Mouse (Mus musculus) ES-E14 (cell line): Measurements from ENCODE around the gene Aak1. TPM values are rescaled to one million over a fixed set of nuclear protein-coding genes. Genes with fewer than 3 reads are reported as not detected.

Experiments used
- DNase-seq: peaks from one replicate; pipeline ENCODE4 v3.0.0-alpha.2; 2013; ENCODE audit warnings: low read depth, low spot score
- H3K27ac ChIP-seq: 2 replicates; pipeline ENCODE4 v1.5.1; 2012; ENCODE audit warnings: low read depth, mild to moderate bottlenecking, low read length, moderate library complexity, mixed read lengths; ENCODE audit not compliant: poor library complexity, insufficient read depth, severe bottlenecking
- H3K36me3 ChIP-seq: 2 replicates; pipeline ENCODE4 v1.6.1; 2012; ENCODE audit warnings: mild to moderate bottlenecking, low read length, moderate library complexity, mixed read lengths; ENCODE audit not compliant: control insufficient read depth, poor library complexity, insufficient read depth, severe bottlenecking
- H3K4me1 ChIP-seq, 2 experiments: fragments of 150-350 bp in 1 of 2; sonication (generic) in 1 of 2; 2 replicates each; pipeline ENCODE4 v1.6.1; 2012; ENCODE audit warnings: low read length in 2 of 2, mild to moderate bottlenecking in 1 of 2, mixed read lengths in 1 of 2; ENCODE audit not compliant: control insufficient read depth in 2 of 2, insufficient read depth in 2 of 2, poor library complexity in 1 of 2
- H3K4me3 ChIP-seq, 2 experiments: fragments of 150-350 bp in 1 of 2; sonication (generic) in 1 of 2; 2 replicates each; pipeline ENCODE4 v1.5.1; 2012; ENCODE audit warnings: low read length in 2 of 2, low read depth in 1 of 2, mild to moderate bottlenecking in 1 of 2, mixed read lengths in 1 of 2; ENCODE audit not compliant: insufficient read depth in 1 of 2, poor library complexity in 1 of 2, severe bottlenecking in 1 of 2
- H3K9ac ChIP-seq: 2 replicates; pipeline ENCODE4 v1.6.1; 2012; ENCODE audit warnings: low read depth, mild to moderate bottlenecking, low read length, mixed read lengths; ENCODE audit not compliant: poor library complexity, insufficient read depth, severe bottlenecking
- H3K9me3 ChIP-seq: fragments of 150-350 bp; sonication (generic); 2 replicates; pipeline ENCODE4 v1.6.1; 2012; ENCODE audit warnings: low read depth, mild to moderate bottlenecking, low read length; ENCODE audit not compliant: control insufficient read depth, insufficient read depth
- CHD2 ChIP-seq: IDR thresholded peaks from 2 replicates; pipeline ENCODE4 v1.6.1; 2014; ENCODE audit warnings: mild to moderate bottlenecking, low read depth, low read length, inconsistent platforms
- HCFC1 ChIP-seq: IDR thresholded peaks from 2 replicates; pipeline ENCODE4 v1.6.1; 2012; ENCODE audit warnings: low read length, inconsistent platforms, borderline replicate concordance; ENCODE audit not compliant: insufficient read depth
- MAFK ChIP-seq: IDR thresholded peaks from 2 replicates; pipeline ENCODE4 v1.6.1; 2014; ENCODE audit warnings: mild to moderate bottlenecking, low read depth, low read length, inconsistent platforms; ENCODE audit not compliant: insufficient read depth
- ZC3H11A ChIP-seq: IDR thresholded peaks from 2 replicates; pipeline ENCODE4 v1.6.1; 2012; ENCODE audit warnings: low read depth, mild to moderate bottlenecking, inconsistent platforms, low read length, borderline replicate concordance
- ZNF384 ChIP-seq: IDR thresholded peaks from 2 replicates; pipeline ENCODE4 v1.6.1; 2012; ENCODE audit warnings: low read depth, low read length, inconsistent platforms
- in situ Hi-C, 2 experiments: fragments of 600-800 bp; cut with MboI; formaldehyde crosslinking; loops; one replicate each; pipeline ENCODE4 v1.15.1; 2025; ENCODE audit warnings: low sequenced_read_pairs in 2 of 2, inconsistent platforms in 1 of 2; ENCODE audit not compliant: unreplicated experiment in 2 of 2
- total RNA-seq: library from RNA; depleted of rRNA; stranded (reverse); fragments of 300-350 nt; gene quantifications from 2 replicates; pipeline ENCODE4 v1.2.3, GENCODE M21; 2012

Aak1 gene
- total RNA-seq, 1 experiment: 20.0 TPM

GRCm38 (mm10) chr6:86886803-86887202 lies 37.5 kb downstream of the Aak1 start:
- Histone ChIP-seq H3K9me3 (no peaks in the 10 kb centered on the region), H3K4me3 (no peak overlapping the region), H3K27ac (no peak overlapping the region), H3K36me3 (peaks cover 2% of the 10 kb centered on the region; the same call in 1 of the 2 replicates), H3K4me1 (peaks cover 0 to 2% of the 10 kb centered on the region in 2 experiments; a peak in 1 of 4 replicates), H3K9ac (no peak overlapping the region)
- TF ChIP-seq MAFK: no peak
- in situ Hi-C loops: no loop called here
- no peak for DNase-seq

GRCm38 (mm10) chr6:86897520-86897919 lies 48.2 kb downstream of the Aak1 start:
- no peak overlapping the region for H3K9ac ChIP-seq
- no peak for DNase-seq
- no peak for TF ChIP-seq MAFK
- TF ChIP-seq ZNF384: no peak
- no peak for TF ChIP-seq HCFC1
- TF ChIP-seq ZC3H11A: no peak
- TF ChIP-seq CHD2: no peak
- no peak overlapping the region for H3K27ac ChIP-seq
- H3K9me3 ChIP-seq: no peaks in the 10 kb centered on the region
- in situ Hi-C loops: no loop called here
- no peaks in the 10 kb centered on the region; a peak in 1 of 4 replicates for H3K4me1 ChIP-seq
- no peaks in the 10 kb centered on the region for H3K36me3 ChIP-seq
- H3K4me3 ChIP-seq: no peak overlapping the region

- H3K9ac ChIP-seq: no peak overlapping the region
- H3K4me1 ChIP-seq: no peaks in the 10 kb centered on the region; a peak in 1 of 4 replicates
- H3K27ac ChIP-seq: no peak overlapping the region
- in situ Hi-C loops: no loop called here
- no peak for DNase-seq
- H3K9me3 ChIP-seq: no peaks in the 10 kb centered on the region
- TF ChIP-seq ZNF384: no peak
- TF ChIP-seq ZC3H11A: no peak
- TF ChIP-seq MAFK: no peak
- TF ChIP-seq CHD2: no peak
- no peak for TF ChIP-seq HCFC1
- H3K36me3 ChIP-seq: no peaks in the 10 kb centered on the region
- H3K4me3 ChIP-seq: no peak overlapping the region
Observed at GRCm38 (mm10) chr6:86899053-86899452, 49.7 kb downstream of the Aak1 start.

- Histone ChIP-seq H3K9me3 (no peaks in the 10 kb centered on the region), H3K36me3 (no peaks in the 10 kb centered on the region), H3K9ac (no peak overlapping the region), H3K4me3 (no peak overlapping the region), H3K4me1 (no peaks in the 10 kb centered on the region; a peak in 1 of 4 replicates), H3K27ac (no peak overlapping the region)
- no peak for TF ChIP-seq CHD2
- no peak for TF ChIP-seq MAFK
- TF ChIP-seq ZNF384: no peak
- no peak for TF ChIP-seq ZC3H11A
- TF ChIP-seq HCFC1: no peak
- no peak for DNase-seq
- in situ Hi-C loops: no loop called here
Observed at GRCm38 (mm10) chr6:86899965-86900364, 50.6 kb downstream of the Aak1 start.

- H3K4me1 ChIP-seq: no peaks in the 10 kb centered on the region; a peak in 1 of 4 replicates
- in situ Hi-C loops: no loop called here
- no peaks in the 10 kb centered on the region for H3K9me3 ChIP-seq
- H3K9ac ChIP-seq: no peak overlapping the region
- TF ChIP-seq HCFC1 (no peak), CHD2 (no peak), ZC3H11A (no peak), MAFK (no peak), ZNF384 (no peak)
- no peak overlapping the region for H3K4me3 ChIP-seq
- DNase-seq: no peak
- no peak overlapping the region for H3K27ac ChIP-seq
- H3K36me3 ChIP-seq: no peaks in the 10 kb centered on the region
Observed at GRCm38 (mm10) chr6:86900546-86900945, 51.2 kb downstream of the Aak1 start.
